Mouse (Mus musculus) Muller cell, postnatal 12 days (primary cell): ENCODE data around the gene Mycbp2.

Experiments used
- DNase-seq: peaks from one replicate; pipeline ENCODE4 v3.0.0-alpha.2; 2015; ENCODE audit errors: inconsistent ontology term

Gene Mycbp2

GRCm38 (mm10) chr14:103346729-103347505 is at the start of gene Mycbp2:
TSS of gene Mycbp2 (minus strand) at chr14:103346814.
- peak; percentile 100 for DNase-seq

GRCm38 (mm10) chr14:103392391-103392790 is 45.8 kb upstream of the Mycbp2 start:
- DNase-seq = no peak

- no peak for DNase-seq
Observed at GRCm38 (mm10) chr14:103387431-103387830, 40.8 kb upstream of the Mycbp2 start.

GRCm38 (mm10) chr14:103386871-103387270 is 40.3 kb upstream of the Mycbp2 start:
- no peak for DNase-seq

- DNase-seq = peak; percentile 14
Observed at GRCm38 (mm10) chr14:103385084-103385610, 38.5 kb upstream of the Mycbp2 start.

GRCm38 (mm10) chr14:103378703-103379102 is 32.1 kb upstream of the Mycbp2 start:
- no peak for DNase-seq

- DNase-seq = no peak
Observed at GRCm38 (mm10) chr14:103376765-103377164, 30.2 kb upstream of the Mycbp2 start.

GRCm38 (mm10) chr14:103375523-103375922 is 28.9 kb upstream of the Mycbp2 start:
- no peak for DNase-seq

- no peak for DNase-seq
Observed at GRCm38 (mm10) chr14:103363199-103363598, 16.6 kb upstream of the Mycbp2 start.

- no peak for DNase-seq
Observed at GRCm38 (mm10) chr14:103356066-103356465, 9.5 kb upstream of the Mycbp2 start.

GRCm38 (mm10) chr14:103354396-103355352 is 8.1 kb upstream of the Mycbp2 start:
- peak; percentile 23 for DNase-seq

GRCm38 (mm10) chr14:103345858-103346728 is 521 bp downstream of the Mycbp2 start:
- no peak for DNase-seq

- DNase-seq = peak; percentile 40
Observed at GRCm38 (mm10) chr14:103345486-103345857, 1.1 kb downstream of the Mycbp2 start.

- DNase-seq = peak; percentile 12
Observed at GRCm38 (mm10) chr14:103345011-103345410, 1.6 kb downstream of the Mycbp2 start.

GRCm38 (mm10) chr14:103343791-103344190 is 2.8 kb downstream of the Mycbp2 start:
- DNase-seq = no peak

GRCm38 (mm10) chr14:103341385-103342294 is 5.0 kb downstream of the Mycbp2 start:
- DNase-seq = no peak

- DNase-seq = no peak
Observed at GRCm38 (mm10) chr14:103312926-103313325, 33.7 kb downstream of the Mycbp2 start.

GRCm38 (mm10) chr14:103296227-103296626 is 50.4 kb downstream of the Mycbp2 start:
- no peak for DNase-seq

GRCm38 (mm10) chr14:103286650-103287049 is 60.0 kb downstream of the Mycbp2 start:
- DNase-seq = no peak

GRCm38 (mm10) chr14:103276667-103277066 is 69.9 kb downstream of the Mycbp2 start:
- DNase-seq = no peak
